19 mouse cellular contexts compared by ENCODE assay signal in the genomic region with DNA sequence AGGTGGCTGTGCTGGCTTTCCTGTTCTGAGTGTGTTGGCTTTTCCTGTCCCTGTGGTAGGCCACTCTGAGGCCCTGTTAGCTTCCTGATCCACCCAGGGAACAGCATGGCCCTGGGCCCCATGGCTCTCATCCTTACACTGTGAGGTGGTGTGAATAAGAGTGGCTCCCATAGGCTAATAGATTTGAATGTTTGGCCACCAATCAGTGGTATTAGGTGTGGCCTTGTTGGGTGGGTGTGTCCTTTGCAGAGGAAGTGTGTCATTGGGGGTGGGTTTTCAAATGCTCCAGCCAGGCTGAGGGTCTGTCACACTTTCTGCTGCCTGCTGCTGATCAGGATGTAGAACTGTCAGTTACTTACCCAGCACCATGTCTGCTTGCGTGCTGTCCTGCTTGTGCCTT.
DNase-seq lines count a peak whose midpoint lies in the region; ATAC-seq and TF ChIP-seq lines count a peak whose summit lies in the region.
"Had no signal": no experiment of that assay in that cellular context is flagged by ENCODE, and none has a peak within 500 bp of the region (broad histone marks: within the 10 kb centered on the region; RNA-seq: fewer than 3 reads in every experiment).

No protein-coding gene starts in this region.

- no peak overlapping the region for H3K4me3 ChIP-seq in hindbrain, embryonic 10.5 days
- no peak overlapping the region for H3K4me3 ChIP-seq in hindbrain, embryonic 13.5 days
- H3K4me3 ChIP-seq in ES-E14 (ENCODE audit: insufficient read depth in 1 of 2, low read depth in 1 of 2, low read length in 2 of 2, poor library complexity in 1 of 2, severe bottlenecking in 1 of 2), result no peak overlapping the region
- H3K4me3 ChIP-seq in liver, embryonic 16.5 days (ENCODE audit: low read depth, low read length), result no peak overlapping the region
- H3K4me3 ChIP-seq: layer of hippocampus, adult 2 months; myocyte had no signal

- in situ Hi-C loops in ES-E14 (cut with MboI; ENCODE audit: low sequenced_read_pairs in 2 of 2, unreplicated experiment in 2 of 2), result loop anchor here (10.0 to 25.0 kb wide), 2 partner anchors 96 to 164 kb away; no protein-coding TSS in a partner anchor

- no peak for ATAC-seq in hindbrain, embryonic 13.5 days (ENCODE audit: low FRiP score)
- ATAC-seq in granulocyte monocyte progenitor cell, adult 5-6 weeks (replicated peaks; ENCODE audit: poor library complexity, severe bottlenecking), result peak; percentile 34; the same call in 1 of the 2 replicates
- ATAC-seq in liver, embryonic 16.5 days (ENCODE audit: low read depth), result no peak
- ATAC-seq: forebrain, embryonic 14.5 days had no signal

- peaks cover 31% of the 10 kb centered on the region for H3K4me1 ChIP-seq in hindbrain, embryonic 10.5 days (replicated peaks)
- H3K4me1 ChIP-seq in hindbrain, embryonic 13.5 days (replicated peaks), result peaks cover 38% of the 10 kb centered on the region
- peaks cover 9 to 37% of the 10 kb centered on the region in 2 experiments for H3K4me1 ChIP-seq in ES-E14 (ENCODE audit: control insufficient read depth in 2 of 2, insufficient read depth in 2 of 2, low read length in 2 of 2, poor library complexity in 1 of 2)
- peaks cover 55% of the 10 kb centered on the region for H3K4me1 ChIP-seq in liver, embryonic 16.5 days (ENCODE audit: control insufficient read depth, low read depth, low read length)

- H3K36me3 ChIP-seq in hindbrain, embryonic 10.5 days, result peaks cover 50% of the 10 kb centered on the region
- peaks cover 17% of the 10 kb centered on the region for H3K36me3 ChIP-seq in hindbrain, embryonic 13.5 days
- H3K36me3 ChIP-seq in ES-E14 (ENCODE audit: control insufficient read depth, insufficient read depth, low read length, poor library complexity, severe bottlenecking), result peaks cover 3% of the 10 kb centered on the region; the same call in 1 of the 2 replicates
- peaks cover 11% of the 10 kb centered on the region for H3K36me3 ChIP-seq in liver, embryonic 16.5 days (ENCODE audit: control insufficient read depth, insufficient read depth)

- DNase-seq in hindbrain, embryonic 10.5 days (ENCODE audit: low spot score), result no peak
- DNase-seq in ES-E14 (ENCODE audit: low read depth, low spot score), result no peak
- no peak for DNase-seq in urinary bladder, postnatal 14 days (ENCODE audit: low spot score)
- DNase-seq in spleen, adult 12 weeks (ENCODE audit: low spot score), result no peak
- no peak for DNase-seq in natural killer cell, adult 2 months (ENCODE audit: low spot score in 2 of 2)
- DNase-seq: adrenal gland, postnatal 25 days; cerebellum, adult 8-10 months; heart, adult 11 months; lung, adult 2 months; lung, postnatal 36 days; midbrain, embryonic 14.5 days; thymus, postnatal 4 days had no signal

- 0 out of 2 replicates have a peak overlapping the region, but pooled peaks have one; percentile 2 for H3K27ac ChIP-seq in hindbrain, embryonic 10.5 days
- no peak overlapping the region for H3K27ac ChIP-seq in hindbrain, embryonic 13.5 days
- H3K27ac ChIP-seq in ES-E14 (ENCODE audit: insufficient read depth, low read depth, low read length, poor library complexity, severe bottlenecking), result no peak overlapping the region
- peak overlapping the region; percentile 100 for H3K27ac ChIP-seq in liver, embryonic 16.5 days (ENCODE audit: low read length)
- H3K27ac ChIP-seq: kidney, postnatal 0 days; layer of hippocampus, adult 2 months had no signal

- H3K4me2 ChIP-seq in hindbrain, embryonic 13.5 days, result no peak overlapping the region
- H3K4me2 ChIP-seq in liver, embryonic 16.5 days (ENCODE audit: low read depth, low read length), result no peak overlapping the region

- H3K9me3 ChIP-seq in hindbrain, embryonic 10.5 days, result no peaks in the 10 kb centered on the region
- no peaks in the 10 kb centered on the region for H3K9me3 ChIP-seq in hindbrain, embryonic 13.5 days
- H3K9me3 ChIP-seq in ES-E14 (ENCODE audit: control insufficient read depth, insufficient read depth, low read depth, low read length), result no peaks in the 10 kb centered on the region
- H3K9me3 ChIP-seq in liver, embryonic 16.5 days (replicated peaks; ENCODE audit: control insufficient read depth, low read length), result no peaks in the 10 kb centered on the region

- WGBS in hindbrain, embryonic 10.5 days, result 88% methylated on average over 1 of the region's 1 CpGs
- WGBS in hindbrain, embryonic 13.5 days, result 94% methylated on average over 1 of the region's 1 CpGs
- 70% methylated on average over 1 of the region's 1 CpGs for WGBS in liver, embryonic 16.5 days (ENCODE audit: insufficient replicate concordance)

- no peak overlapping the region for H3K9ac ChIP-seq in hindbrain, embryonic 13.5 days
- peak overlapping the region; percentile 58; the same call in 1 of the 2 replicates for H3K9ac ChIP-seq in ES-E14 (ENCODE audit: insufficient read depth, low read depth, low read length, poor library complexity, severe bottlenecking)
- H3K9ac ChIP-seq in liver, embryonic 16.5 days (ENCODE audit: low read depth, low read length), result no peak overlapping the region

- H3K27me3 ChIP-seq in hindbrain, embryonic 10.5 days (ENCODE audit: insufficient read depth, poor library complexity, severe bottlenecking), result no peaks in the 10 kb centered on the region
- no peaks in the 10 kb centered on the region for H3K27me3 ChIP-seq in hindbrain, embryonic 13.5 days
- no peaks in the 10 kb centered on the region for H3K27me3 ChIP-seq in liver, embryonic 16.5 days (ENCODE audit: control insufficient read depth, insufficient read depth, low read depth, low read length)

TF ChIP-seq in ES-E14, 5 proteins besides CTCF, POLR2A, EP300 and RAD21:
- TF ChIP-seq CHD2 (IDR thresholded peaks at IDR 0.05; ENCODE audit: low read depth, low read length) (no peak), ZNF384 (IDR thresholded peaks at IDR 0.05; ENCODE audit: low read depth, low read length) (no peak), HCFC1 (IDR thresholded peaks at IDR 0.05; ENCODE audit: borderline replicate concordance, insufficient read depth, low read length) (no peak), MAFK (IDR thresholded peaks at IDR 0.05; ENCODE audit: insufficient read depth, low read depth, low read length) (no peak), ZC3H11A (IDR thresholded peaks at IDR 0.05; ENCODE audit: borderline replicate concordance, low read depth, low read length) (no peak)

Comparison
In these comparisons a context has a peak if more than half of its experiments do, and no peak if none do; other contexts are left out.
1. H3K27ac ChIP-seq: peak in hindbrain, embryonic 10.5 days (single experiment) and liver, embryonic 16.5 days (single experiment); none in hindbrain, embryonic 13.5 days (single experiment) and ES-E14 (single experiment).